Mouse (Mus musculus) CH12.LX (cell line): ENCODE results near the gene Gripap1. TPM values are rescaled to one million over a fixed set of nuclear protein-coding genes. Genes with fewer than 3 reads are reported as not detected.
A peak's percentile ranks its signal among the peaks of the same experiment; 100 is the strongest.

ENCODE experiments used
- DNase-seq: peaks from one replicate; pipeline ENCODE4 v3.0.0-alpha.2; 2013; ENCODE audit errors: extremely low read depth
- H3K27ac ChIP-seq: 2 replicates; pipeline ENCODE4 v1.5.1; 2012; ENCODE audit warnings: low read depth, mild to moderate bottlenecking, control low read depth, moderate library complexity; ENCODE audit not compliant: insufficient read depth
- H3K27me3 ChIP-seq: replicated peaks from 2 replicates; pipeline ENCODE3; 2012; ENCODE audit warnings: inconsistent platforms
- H3K36me3 ChIP-seq, 2 experiments: replicated peaks in 1 of 2; 2 replicates each; pipeline versions ENCODE3 to v1.6.1; 2012; ENCODE audit warnings: inconsistent platforms in 1 of 2, low read length in 1 of 2, mild to moderate bottlenecking in 1 of 2, mixed read lengths in 1 of 2, moderate library complexity in 1 of 2; ENCODE audit not compliant: control insufficient read depth in 1 of 2, insufficient read depth in 1 of 2
- H3K4me1 ChIP-seq, 2 experiments: 2 replicates each; pipeline ENCODE4 v1.6.1; 2012; ENCODE audit warnings: inconsistent platforms in 1 of 2, moderate library complexity in 1 of 2; ENCODE audit not compliant: insufficient read depth in 2 of 2, control insufficient read depth in 1 of 2
- H3K4me2 ChIP-seq: 2 replicates; pipeline ENCODE4 v1.6.1; 2012; ENCODE audit warnings: low read depth, mild to moderate bottlenecking, control low read depth; ENCODE audit not compliant: poor library complexity, insufficient read depth, severe bottlenecking
- H3K4me3 ChIP-seq, 3 experiments: fragments of 150-350 bp in 1 of 3; sonication (generic) in 1 of 3; replicated peaks in 1 of 3; 2 replicates each; pipeline versions ENCODE3 to v1.5.1; 2011 to 2012; ENCODE audit warnings: low read depth in 2 of 3, low read length in 2 of 3, mild to moderate bottlenecking in 2 of 3, moderate library complexity in 2 of 3, control low read depth in 1 of 3, improper control_type of control experiment in 1 of 3, inconsistent platforms in 1 of 3, mixed read lengths in 1 of 3; ENCODE audit not compliant: poor library complexity in 1 of 3
- H3K79me2 ChIP-seq: replicated peaks from 2 replicates; pipeline ENCODE4 v1.6.1; 2012; ENCODE audit warnings: mild to moderate bottlenecking, moderate library complexity; ENCODE audit not compliant: control insufficient read depth, poor library complexity, insufficient read depth, severe bottlenecking; ENCODE audit errors: extremely low read depth
- H3K9ac ChIP-seq: 2 replicates; pipeline ENCODE4 v1.6.1; 2012; ENCODE audit warnings: low read depth, mild to moderate bottlenecking, control low read depth, moderate library complexity; ENCODE audit not compliant: insufficient read depth
- H3K9me3 ChIP-seq: replicated peaks from 2 replicates; pipeline ENCODE3; 2012; ENCODE audit warnings: low read length, inconsistent platforms, mixed read lengths
- BHLHE40 ChIP-seq: IDR thresholded peaks from 2 replicates; pipeline ENCODE4 v1.6.1; 2011; ENCODE audit warnings: mild to moderate bottlenecking, low read depth, low read length, improper control_type of control experiment
- CHD1 ChIP-seq: IDR thresholded peaks from 2 replicates; pipeline ENCODE4 v1.6.1; 2012; ENCODE audit warnings: low read depth, low read length, improper control_type of control experiment, inconsistent platforms
- CTCF ChIP-seq, 2 experiments: IDR thresholded peaks in 1 of 2; conservative IDR thresholded peaks in 1 of 2; 2 replicates each; pipeline ENCODE4 v1.5.1; 2011 to 2012; ENCODE audit warnings: low read depth in 2 of 2, low read length in 2 of 2, improper control_type of control experiment in 1 of 2, inconsistent platforms in 1 of 2, mild to moderate bottlenecking in 1 of 2, moderate library complexity in 1 of 2
- EP300 ChIP-seq: IDR thresholded peaks from 2 replicates; pipeline ENCODE4 v1.6.1; 2011; ENCODE audit warnings: low read length, improper control_type of control experiment
- IRF4 ChIP-seq: IDR thresholded peaks from 2 replicates; pipeline ENCODE4 v1.6.1; 2014; ENCODE audit warnings: low read depth, mild to moderate bottlenecking, inconsistent platforms, low read length, improper control_type of control experiment
- JUN ChIP-seq: IDR thresholded peaks from 2 replicates; pipeline ENCODE4 v1.6.1; 2011; ENCODE audit warnings: low read depth, mild to moderate bottlenecking, low read length, improper control_type of control experiment, moderate library complexity; ENCODE audit not compliant: insufficient read depth
- JUND ChIP-seq: conservative IDR thresholded peaks from 2 replicates; pipeline ENCODE4 v1.6.1; 2011; ENCODE audit warnings: low read depth, low read length, improper control_type of control experiment
- KAT2A ChIP-seq: IDR thresholded peaks from 2 replicates; pipeline ENCODE4 v1.6.1; 2012; ENCODE audit warnings: low read length, improper control_type of control experiment, inconsistent platforms; ENCODE audit not compliant: insufficient replicate concordance
- MAFK ChIP-seq: IDR thresholded peaks from 2 replicates; pipeline ENCODE4 v1.6.1; 2011; ENCODE audit warnings: low read length, improper control_type of control experiment; ENCODE audit not compliant: insufficient replicate concordance
- POLR2AphosphoS2 ChIP-seq: IDR thresholded peaks from 2 replicates; pipeline ENCODE4 v1.6.1; 2011; ENCODE audit warnings: low read depth, low read length, improper control_type of control experiment
- SMC3 ChIP-seq: IDR thresholded peaks from 2 replicates; pipeline ENCODE4 v1.6.1; 2011; ENCODE audit warnings: low read depth, low read length, improper control_type of control experiment
- USF1 ChIP-seq: IDR thresholded peaks from 2 replicates; pipeline ENCODE4 v1.6.1; 2014; ENCODE audit warnings: low read depth, mild to moderate bottlenecking, inconsistent platforms, low read length, improper control_type of control experiment
- ZKSCAN1 ChIP-seq: IDR thresholded peaks from 2 replicates; pipeline ENCODE4 v1.6.1; 2012; ENCODE audit warnings: low read depth, inconsistent platforms, low read length, improper control_type of control experiment, borderline replicate concordance
- dilution Hi-C: fragments of 300-500 bp; cut with MboI; formaldehyde crosslinking; loops from 2 replicates; pipeline ENCODE4 v1.14.3; 2020; ENCODE audit warnings: low sequenced_read_pairs; ENCODE audit not compliant: extremely low pct_unique_long_range_greater_than_20kb, extremely low pct_ligation_motif_present
- in situ Hi-C: fragments of 300-500 bp; cut with MboI; formaldehyde crosslinking; loops from 3 replicates; pipeline ENCODE4 v1.14.3; 2019; ENCODE audit warnings: low sequenced_read_pairs, low pct_ligation_motif_present, low pct_unique_long_range_greater_than_20kb, mixed read lengths
- polyA plus RNA-seq: library from polyadenylated mRNA; unstranded; fragments of >175 nt; gene quantifications from 2 replicates; pipeline ENCODE4 v1.2.1, GENCODE M21; 2012; ENCODE audit warnings: low read depth; ENCODE audit not compliant: insufficient read length
- total RNA-seq, 2 experiments: library from RNA; depleted of rRNA; stranded (reverse); fragments of 300-350 nt in 1 of 2; fragments of >200 nt in 1 of 2; gene quantifications; 2 replicates each; pipeline ENCODE4 v1.2.3; 2012 to 2014

The Gripap1 gene
- total and polyA plus RNA-seq, 3 experiments: 15.7 to 49.4 (median 25.5) TPM

GRCm38 (mm10) chrX:7765764-7766163 lies 23.8 kb upstream of the Gripap1 start:
- Histone ChIP-seq H3K27ac (no peak overlapping the region), H3K9me3 (no peaks in the 10 kb centered on the region), H3K4me2 (no peak overlapping the region), H3K4me3 (no peak overlapping the region), H3K9ac (no peak overlapping the region), H3K36me3 (peaks cover 37 to 53% of the 10 kb centered on the region in 2 experiments), H3K27me3 (no peaks in the 10 kb centered on the region), H3K79me2 (peaks cover 20% of the 10 kb centered on the region), H3K4me1 (peaks cover 2 to 19% of the 10 kb centered on the region in 2 experiments; a peak in 3 of 4 replicates)
- DNase-seq: no peak
- dilution Hi-C loops (no loop called here), in situ Hi-C loops (no loop called here)
- TF ChIP-seq CTCF (conservative IDR thresholded peaks at IDR 0.05 in 1 of 2, IDR thresholded peaks at IDR 0.05 in 1 of 2; ENCODE audit: low read depth in 2 of 2, low read length in 2 of 2) (no peak), MAFK (0 out of 2 replicates have a peak, but pooled peaks have one; percentile 5)

- no peak overlapping the region for H3K27ac ChIP-seq
- H3K27me3 ChIP-seq: no peaks in the 10 kb centered on the region
- TF ChIP-seq JUND (no peak), USF1 (no peak), KAT2A (no peak), POLR2AphosphoS2 (no peak), BHLHE40 (no peak), IRF4 (no peak), MAFK (no peak), CHD1 (no peak), CTCF (conservative IDR thresholded peaks at IDR 0.05 in 1 of 2, IDR thresholded peaks at IDR 0.05 in 1 of 2; ENCODE audit: low read depth in 2 of 2, low read length in 2 of 2) (no peak), ZKSCAN1 (no peak), JUN (no peak), EP300 (no peak), SMC3 (no peak)
- dilution Hi-C loops: no loop called here
- H3K36me3 ChIP-seq: peaks cover 64 to 89% of the 10 kb centered on the region in 2 experiments
- H3K79me2 ChIP-seq: peaks cover 7% of the 10 kb centered on the region
- DNase-seq: no peak
- no peak overlapping the region for H3K4me3 ChIP-seq
- in situ Hi-C loops: no loop called here
- H3K9ac ChIP-seq: no peak overlapping the region
- H3K4me1 ChIP-seq: peaks cover 2 to 19% of the 10 kb centered on the region in 2 experiments; a peak in 3 of 4 replicates
- no peak overlapping the region for H3K4me2 ChIP-seq
- no peaks in the 10 kb centered on the region for H3K9me3 ChIP-seq
These were observed 20.1 kb upstream of the Gripap1 start for GRCm38 (mm10) chrX:7769302-7770017.
